Mouse (Mus musculus): ENCODE measurements around the gene Hoxa6.

GRCm38 (mm10) chr6:52190410-52190809 lies 18.1 kb downstream of the Hoxa6 start:
- no peak for TF ChIP-seq CTCF (IDR thresholded peaks at IDR 0.05; ENCODE audit: extremely low read depth, insufficient read length, insufficient replicate concordance, low read depth, low read length)
- TF ChIP-seq POLR2A (IDR thresholded peaks at IDR 0.05; ENCODE audit: low read depth, low read length), result no peak
